Mouse (Mus musculus) lung, adult 18-20 months (tissue): ENCODE results near the gene Rnf126.

Experiments used
- DNase-seq, 2 experiments: peaks; one replicate each; pipeline ENCODE4 v3.0.0; 2022; ENCODE audit warnings: mixed read lengths in 2 of 2

Rnf126 gene

DNA sequence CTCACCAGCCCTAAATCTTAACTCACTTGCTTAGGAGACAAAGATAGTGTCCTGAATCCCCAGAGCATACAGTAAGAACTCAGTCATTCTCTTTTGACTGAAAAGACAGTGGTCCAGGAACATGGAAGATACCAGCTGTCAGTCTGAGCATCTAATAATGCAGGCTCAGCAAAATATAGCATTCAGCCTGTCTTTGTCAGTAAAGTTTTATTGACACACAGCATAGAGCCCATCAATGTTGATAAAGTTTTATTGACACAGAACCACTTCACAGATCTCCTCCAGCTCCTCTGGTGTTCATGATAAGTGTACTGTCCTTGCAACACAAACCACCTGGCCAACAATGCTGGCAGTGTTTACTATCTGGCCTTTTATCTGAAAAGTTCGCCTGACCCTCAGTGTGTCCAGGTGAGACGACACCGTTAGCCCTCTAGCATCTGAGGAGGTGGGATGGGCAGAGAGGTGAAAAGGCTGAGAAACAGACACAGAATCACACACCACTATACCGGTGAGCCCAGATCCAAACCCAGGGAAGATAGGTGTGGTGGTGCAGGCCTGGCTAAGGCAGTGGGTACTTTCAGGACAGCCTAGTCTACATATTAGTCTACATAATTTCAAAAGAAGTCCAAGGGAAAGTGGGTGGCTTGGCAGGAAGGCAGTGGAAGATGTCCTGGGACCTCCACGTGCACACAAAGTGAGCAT is 25.7 kb upstream of the Rnf126 start:
- no peak for DNase-seq

DNA sequence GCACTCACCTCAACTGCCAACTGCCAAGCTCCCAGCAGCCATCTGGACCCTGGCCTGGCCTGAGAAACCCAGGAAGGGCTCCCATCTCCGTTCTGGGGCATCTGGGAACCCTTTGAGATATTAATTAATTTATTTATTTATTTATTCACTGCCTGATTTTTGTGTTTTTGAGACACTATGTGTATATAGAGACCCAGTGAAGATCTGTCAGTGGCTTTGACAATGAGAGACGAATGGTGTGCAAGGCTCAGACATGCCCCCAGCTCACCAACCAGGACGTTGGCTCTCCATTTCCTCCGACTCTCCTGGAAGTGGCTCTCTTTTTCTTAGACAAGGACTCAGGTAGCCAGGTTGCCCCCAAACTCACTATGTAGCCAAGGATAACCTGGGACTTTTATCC is 24.1 kb upstream of the Rnf126 start, which contains the start of gene Prss57:
Gene Prss57, minus strand, starts transcription at position 101 of the 400 bp plus-strand sequence.
- DNase-seq = no peak

DNA sequence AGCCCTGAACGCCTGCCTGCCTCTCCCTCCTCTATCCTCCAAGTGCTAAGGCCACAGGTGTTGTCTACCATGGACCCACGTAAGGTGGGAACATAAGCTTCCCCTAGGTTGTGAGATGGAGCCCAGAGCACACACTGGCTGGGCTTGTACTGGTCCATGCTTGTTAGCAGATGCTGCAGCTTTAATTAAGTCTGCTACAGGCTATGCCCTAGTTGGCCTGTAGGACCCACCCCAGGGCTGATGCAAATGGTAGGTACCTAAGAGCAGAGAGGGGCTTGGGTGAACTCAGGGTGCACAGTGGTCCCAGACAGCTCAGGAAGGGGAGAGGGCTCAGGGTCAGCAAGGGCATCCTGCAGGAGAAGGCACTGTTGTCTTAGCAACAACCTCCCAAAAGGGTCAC is 22.8 kb upstream of the Rnf126 start:
- no peak for DNase-seq

DNA sequence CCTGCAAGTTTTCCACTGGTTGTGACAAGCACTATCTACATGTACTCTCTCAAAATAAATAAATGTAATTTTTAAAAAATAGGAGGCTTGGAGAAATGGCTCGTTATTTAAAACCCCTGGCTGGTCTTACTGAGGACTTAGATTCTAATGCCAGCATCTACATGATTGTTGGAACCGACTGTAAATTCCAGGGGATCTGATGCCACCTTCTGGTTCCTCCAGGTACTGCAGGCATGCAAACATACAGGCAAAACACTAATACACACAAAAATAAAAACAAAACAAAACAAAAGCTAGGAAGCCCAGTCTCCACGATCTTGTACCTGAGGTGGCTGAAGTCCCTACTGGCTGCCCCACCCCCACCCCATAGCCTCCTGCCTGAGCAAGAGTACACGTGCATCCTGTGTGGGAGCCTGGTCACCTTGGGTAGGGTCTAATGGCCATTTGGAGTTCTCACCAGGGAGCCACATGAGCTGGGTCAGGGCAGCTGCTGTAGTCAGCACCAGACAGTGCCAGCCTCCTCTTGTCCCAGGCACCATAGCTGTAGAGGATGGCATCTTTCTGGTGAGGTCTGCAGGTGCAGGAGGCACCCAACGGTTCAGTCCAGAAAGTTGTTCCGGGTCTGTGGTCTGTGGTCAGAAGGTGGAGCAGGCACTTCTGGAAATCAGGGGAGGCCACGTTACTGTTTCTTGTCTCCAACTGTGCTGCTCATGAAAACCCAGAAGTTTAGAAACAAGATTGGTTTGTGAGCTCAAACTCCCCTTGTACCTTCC is 21.8 kb upstream of the Rnf126 start:
- peak; percentile 67 to 68 for DNase-seq

DNA sequence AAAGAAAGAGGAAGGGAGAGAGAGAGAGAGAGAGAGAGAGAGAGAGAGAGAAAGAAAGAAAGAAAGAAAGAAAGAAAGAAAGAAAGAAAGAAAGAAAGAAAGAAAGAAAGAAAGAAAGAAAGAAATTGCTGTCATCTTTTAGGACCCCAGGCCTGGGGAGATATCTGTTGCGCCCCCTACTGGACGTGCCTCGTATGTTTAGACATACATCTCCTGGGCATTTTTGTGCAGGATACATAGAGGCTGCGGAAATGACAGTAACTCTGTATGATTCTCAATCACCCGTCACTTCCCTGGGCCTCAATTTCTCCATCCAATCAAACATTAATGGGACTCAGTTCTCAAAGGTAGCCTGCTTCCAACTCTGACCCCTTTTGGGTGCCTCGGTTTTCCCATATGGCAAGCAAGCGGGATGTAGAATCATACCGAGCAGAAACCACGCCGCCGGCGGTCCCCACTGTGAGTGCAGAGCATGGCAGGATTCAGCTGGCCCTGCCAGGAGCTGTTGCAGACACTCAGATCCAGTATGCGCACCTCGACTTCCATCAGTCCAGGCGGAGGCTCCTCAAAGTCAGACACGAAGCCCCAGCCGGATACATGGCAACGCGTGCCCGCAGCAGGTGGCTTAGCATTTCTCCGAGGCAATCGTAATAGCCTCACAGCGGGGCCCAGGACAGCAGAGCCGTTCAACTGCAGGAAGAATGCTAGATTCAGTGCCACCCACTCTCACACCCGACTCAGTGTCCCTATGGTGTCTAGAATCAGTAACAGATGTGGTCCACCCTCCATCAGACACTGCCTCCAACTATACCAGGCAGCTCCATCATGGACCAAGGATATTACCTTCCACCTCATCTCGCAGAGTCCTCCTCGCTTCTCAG is 17.4 kb upstream of the Rnf126 start:
- DNase-seq = no peak

DNA sequence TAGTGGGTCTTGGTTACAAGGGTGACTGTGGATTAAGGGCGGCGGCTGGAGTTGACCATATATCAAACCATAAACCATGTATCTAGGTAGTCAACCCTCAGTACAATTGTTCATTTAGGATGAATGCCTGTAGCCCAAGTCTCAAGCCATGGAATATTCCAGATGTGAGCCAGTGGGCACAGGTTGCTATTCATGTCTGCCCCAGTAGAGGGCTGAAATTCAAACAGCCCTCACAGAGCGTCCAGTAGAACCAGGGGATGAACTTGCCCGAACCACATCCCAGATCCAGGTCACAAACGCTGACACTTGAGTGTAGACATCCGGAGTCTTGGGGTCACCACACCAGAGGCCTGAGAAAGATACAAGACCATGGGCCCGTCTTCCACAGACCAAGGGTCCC is 16.3 kb upstream of the Rnf126 start:
- no peak for DNase-seq

DNA sequence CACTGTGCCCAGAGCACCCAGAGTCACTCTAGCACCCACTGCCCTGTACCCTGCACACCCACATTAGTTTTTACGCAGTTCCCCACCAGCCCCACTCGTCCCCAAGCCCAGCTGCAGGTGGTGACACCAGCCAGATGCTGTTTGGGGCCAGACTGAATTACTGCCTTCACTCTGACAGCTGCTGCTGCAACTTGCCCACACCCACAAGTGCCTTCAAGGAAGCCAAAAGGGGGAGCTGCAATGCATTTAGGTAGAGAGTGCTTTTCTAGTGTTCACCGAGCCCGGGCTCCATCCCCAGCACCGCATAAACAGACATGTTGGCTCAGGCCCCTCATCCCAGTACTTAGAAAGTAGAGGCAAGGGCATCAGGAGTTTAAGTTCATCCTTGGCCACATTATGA is 15.2 kb upstream of the Rnf126 start:
- DNase-seq = no peak

DNA sequence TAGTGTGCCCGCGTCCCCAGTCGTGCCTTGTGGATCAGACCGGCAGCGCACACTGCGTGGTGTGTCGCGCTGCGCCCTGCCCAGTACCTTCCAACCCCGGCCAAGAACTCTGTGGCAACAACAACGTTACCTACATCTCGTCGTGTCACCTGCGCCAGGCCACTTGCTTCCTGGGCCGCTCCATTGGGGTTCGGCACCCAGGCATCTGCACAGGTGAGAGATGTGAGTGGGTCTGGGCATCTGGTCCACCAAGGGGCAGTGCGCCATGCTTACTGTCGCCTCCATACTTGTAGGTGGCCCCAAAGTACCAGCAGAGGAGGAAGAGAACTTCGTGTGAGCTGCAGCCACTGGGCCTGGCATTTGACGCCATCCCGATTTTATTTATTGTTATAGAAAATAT is 14.4 kb upstream of the Rnf126 start:
- DNase-seq = peak in 1 of 2 experiments; percentile 25

DNA sequence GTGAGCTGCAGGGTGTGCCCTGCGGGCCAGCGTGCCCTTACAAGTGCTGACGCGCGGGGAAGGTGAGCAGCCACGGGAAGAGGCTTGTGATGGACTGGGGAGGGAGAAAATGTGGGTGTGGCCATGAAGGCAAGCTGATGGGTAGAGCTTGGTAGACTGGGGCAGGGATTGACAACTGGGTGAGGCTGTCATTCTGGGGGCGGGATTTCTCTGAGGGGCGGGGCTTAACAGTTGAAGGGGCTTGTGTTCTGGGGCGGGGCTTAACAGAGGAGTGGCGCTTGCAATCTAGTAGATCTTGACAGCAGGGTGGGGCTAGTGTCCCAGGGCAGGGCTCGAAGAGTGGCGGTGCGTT is 13.9 kb upstream of the Rnf126 start:
- DNase-seq = no peak

DNA sequence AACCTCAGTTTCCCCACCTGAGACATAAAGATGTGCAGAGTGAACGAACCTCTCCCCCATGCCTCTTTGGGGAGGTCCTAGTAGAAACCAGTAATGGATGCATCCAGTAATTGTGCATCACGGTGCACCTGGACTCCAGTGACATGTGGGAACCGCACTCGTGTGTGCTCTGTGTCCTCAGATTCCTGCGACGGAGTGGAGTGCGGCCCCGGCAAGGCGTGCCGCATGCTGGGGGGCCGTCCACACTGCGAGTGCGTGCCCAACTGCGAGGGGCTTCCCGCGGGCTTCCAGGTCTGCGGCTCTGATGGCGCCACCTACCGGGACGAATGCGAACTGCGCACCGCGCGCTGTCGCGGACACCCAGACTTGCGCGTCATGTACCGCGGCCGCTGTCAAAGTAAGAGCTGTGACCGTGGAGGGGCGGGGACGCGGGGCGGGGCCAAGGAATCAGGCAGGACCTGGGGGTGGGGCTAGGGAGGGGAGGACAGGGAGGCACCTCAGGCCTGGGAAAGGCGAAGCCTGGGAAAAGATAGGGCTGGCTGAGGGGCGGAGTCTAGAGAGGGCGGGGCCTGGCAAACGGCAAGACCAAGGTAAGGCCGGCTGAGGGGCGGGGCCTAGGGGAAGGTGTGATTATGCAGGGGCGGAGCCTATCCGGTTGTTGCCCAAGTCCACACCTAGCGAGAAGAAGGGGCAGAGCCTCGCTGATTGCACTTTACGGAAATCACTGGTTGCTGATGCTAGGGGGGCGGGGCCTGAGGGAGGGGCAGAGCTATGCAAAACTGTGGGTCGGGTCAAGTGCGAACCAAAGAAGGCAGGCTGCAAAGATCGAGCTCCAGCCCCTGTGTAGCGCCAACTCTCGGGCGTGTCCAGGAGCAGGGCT is 13.3 kb upstream of the Rnf126 start:
- DNase-seq = peak; percentile 99

DNA sequence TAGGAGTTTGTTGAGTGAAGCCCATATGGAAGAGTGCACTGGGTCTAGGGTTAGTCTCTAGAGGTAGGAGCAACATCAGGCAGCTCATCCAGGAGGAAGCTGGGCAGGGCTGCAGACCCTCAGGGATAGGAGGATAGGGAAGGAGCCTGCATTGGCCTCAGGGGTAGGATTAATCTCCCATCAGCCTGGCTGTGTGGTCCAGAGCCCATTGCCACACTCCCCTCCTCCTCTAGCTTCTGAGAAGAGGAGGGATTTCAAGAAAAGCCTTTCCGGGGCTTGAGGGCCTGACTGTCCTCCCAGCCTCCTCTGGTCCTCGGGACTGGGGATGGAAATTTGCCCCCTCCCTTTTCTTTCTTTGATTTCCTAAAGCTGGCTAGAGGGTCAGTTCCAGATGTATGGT is 12.4 kb upstream of the Rnf126 start:
- DNase-seq = no peak

DNA sequence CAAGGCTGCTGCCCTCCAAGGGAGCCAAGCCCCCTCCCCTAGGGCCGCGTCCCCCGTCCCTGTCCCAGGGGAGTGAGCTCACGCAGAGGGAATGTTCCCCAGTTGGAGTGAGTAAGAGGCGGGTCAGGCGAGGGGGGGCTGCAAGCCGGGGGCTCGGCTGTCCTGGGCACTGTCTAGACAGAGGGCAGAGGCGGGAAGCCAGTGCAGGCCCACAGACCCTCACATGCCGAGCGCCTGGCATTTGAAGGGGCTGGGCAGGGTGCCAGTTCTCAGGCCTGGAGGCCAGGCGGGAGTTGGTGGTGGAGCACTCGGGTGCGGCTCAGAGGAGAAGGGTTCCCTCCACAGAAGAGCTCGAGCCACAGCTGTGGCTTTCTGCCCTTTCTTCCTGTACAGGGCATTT is 11.3 kb upstream of the Rnf126 start:
- peak; percentile 62 to 66 for DNase-seq

DNA sequence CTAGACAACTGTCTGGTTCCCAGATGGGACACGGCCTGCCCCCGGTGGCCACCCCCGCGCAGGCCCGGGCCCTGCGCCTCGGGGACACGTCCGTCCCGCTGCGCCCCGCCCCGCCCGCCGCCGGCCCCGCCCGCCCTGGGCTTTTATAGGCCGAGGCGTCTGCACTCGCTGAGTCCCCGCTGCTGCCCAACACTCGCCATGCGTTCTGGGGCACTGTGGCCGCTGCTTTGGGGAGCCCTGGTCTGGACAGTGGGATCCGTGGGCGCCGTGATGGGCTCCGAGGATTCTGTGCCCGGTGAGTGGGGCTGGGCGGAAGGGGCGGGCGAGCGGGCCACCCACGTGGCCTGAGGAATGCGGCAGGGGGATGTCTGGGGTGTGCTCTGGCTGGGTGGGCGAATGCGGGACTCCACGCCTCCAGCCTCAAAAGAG is 10.4 kb upstream of the Rnf126 start, which contains the start of gene Fstl3:
Gene Fstl3, plus strand, starts transcription at position 170 of the 429 bp plus-strand sequence.
- peak in 1 of 2 experiments; percentile 52 for DNase-seq

DNA sequence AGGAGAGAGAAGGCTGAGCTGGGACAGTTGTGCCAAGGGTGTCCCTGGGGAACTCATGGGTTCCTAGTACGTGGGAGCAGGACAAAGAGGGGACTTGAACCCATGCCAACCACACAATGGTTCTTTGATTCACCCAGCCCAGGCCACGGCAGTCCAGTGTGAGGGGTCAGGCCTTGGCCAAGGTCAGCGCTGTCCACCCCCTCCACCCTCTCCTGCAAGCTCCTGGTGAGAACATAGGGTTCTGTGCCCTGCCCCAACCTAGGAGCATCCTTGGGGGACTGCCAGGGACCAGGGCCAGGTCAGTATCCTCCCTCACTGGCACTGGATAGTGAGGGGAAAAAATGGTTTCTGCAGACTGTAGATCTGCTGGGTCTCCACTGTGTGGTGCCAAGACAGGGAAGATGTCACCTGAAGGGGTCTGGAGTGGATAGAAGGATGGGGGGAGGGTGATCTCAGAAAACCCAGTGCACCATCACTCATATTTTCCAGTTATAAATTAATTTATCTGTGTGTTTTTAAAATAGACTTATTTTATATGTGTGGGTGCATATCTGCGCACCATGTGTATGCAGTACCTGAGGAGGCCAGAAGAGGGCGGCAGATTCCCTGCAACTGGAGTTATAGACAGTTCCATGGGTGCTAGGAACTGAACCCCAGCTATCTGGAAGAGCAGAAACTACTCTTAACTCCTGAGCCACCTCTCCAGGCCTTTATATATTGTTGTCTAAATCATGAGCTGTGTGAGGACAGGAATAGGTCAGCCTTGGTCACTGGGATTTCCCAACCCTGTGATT is 7.9 kb upstream of the Rnf126 start:
- DNase-seq = no peak

DNA sequence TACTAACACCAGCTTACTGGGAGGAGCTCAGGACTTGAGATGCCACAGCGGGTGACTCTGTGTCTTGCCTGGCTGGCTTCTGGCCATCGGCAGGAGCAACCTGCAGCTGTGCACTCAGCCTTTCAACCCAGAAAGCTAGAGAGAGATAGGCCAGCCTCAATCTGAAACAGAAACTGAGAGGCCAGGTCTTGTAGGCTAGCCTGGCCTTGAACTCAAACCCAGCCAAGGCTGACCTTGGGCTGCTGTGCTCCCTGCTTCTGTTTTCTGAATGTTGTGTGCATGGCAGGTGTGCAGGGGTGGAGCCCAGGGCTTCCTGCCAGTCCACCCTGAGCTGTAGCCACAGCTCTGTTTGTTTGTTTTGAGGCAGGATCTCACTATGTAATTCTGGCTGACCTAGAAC is 6.5 kb upstream of the Rnf126 start:
- no peak for DNase-seq

DNA sequence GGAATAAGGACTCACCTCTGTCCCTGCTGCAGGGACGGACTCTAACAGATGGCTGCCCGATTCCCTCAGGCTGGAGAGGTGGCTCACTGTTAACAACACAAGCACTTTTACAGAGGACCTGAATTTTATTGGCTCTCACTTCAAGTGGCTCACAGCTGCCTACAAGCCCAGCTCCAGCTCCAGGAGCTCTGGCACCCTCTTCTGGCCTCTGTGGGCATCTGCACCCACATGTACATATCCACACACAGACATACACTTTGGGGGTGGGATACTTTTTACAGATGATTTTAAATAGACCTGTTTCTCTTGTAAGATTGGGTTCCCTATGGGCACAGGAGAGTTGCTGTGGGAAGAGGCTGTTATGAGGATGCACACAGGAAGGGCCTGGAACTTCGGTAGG is 5.6 kb upstream of the Rnf126 start:
- no peak for DNase-seq

DNA sequence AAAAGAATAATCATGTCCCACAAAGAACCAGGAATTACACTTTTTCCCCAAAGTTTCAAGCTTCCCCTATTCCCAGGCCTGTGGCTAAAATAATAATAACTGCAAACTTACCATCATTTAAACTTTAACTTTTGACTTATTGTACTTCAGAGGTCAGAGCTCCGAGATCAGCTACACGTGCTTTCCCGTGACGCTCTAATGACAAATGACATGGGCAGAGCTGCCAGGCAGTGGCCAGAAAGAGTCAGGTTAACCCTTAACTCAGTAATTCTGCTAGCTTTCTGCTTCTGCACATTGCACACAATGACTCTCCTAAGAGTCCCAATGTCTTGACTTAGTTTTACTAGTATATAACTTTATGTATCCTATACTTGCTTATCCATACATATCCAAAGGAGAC is 2.6 kb upstream of the Rnf126 start:
- DNase-seq = no peak

DNA sequence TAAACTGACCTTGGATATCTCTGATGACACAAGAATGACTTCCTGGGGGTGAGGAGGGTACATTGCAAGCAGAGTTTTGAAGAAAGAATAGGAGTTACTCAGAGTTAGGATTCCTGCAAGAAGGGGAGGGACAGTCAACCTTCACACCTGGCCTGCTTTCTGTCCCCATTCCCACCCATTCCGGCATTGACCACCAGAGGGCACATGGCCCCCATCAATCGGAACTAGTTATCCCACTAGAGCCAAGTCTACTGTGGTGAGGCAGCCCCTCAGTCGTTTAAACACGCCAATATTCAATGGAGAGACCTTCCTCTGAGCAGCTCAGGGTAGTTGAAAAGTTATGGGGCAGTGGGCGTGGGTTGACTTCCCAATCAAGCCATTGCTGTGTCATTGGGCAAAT is 1.6 kb upstream of the Rnf126 start:
- DNase-seq = peak; percentile 78 to 82

DNA sequence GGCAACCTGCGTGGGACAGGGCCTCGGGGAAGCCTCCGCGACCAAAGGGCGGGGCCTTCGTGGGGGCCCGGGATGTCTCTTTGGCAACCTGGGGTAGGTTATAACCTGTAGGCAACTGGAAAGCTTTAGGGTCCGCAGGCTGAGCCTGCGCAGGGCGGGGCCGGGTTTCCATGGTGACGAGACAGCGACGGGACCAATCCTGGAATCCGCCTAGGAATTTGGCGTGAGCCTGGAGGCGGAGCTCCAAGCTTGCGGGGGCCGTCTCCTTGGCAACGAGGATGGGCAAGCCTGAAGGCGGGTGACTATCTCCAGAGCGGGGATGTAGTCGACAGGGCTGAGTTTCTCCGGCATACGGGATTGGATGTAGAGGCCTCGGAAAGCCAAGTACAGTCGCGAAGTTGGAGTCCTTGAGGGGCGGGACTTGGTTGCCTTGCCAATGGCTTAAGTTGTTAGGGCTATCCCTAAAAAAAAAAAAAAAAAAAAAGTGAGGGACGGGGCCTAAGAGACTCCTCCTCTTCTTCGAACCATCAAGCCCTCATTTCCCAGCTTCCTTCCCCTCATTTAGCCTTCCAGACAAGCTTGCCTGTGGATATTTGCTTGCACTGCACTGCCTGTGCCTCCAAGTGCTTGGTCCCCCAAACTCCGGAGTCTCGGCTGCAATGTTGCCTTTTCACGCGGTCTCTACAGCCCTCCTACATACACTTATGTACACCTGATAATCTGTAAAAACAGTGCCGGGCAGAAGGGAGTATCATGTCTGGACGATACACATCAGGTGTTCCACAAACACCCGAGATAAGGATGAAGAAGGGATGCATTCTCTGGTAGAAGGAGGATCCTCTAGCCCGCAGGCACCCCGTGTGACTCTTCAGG is 856 bp upstream of the Rnf126 start:
- peak; percentile 89 to 92 for DNase-seq

DNA sequence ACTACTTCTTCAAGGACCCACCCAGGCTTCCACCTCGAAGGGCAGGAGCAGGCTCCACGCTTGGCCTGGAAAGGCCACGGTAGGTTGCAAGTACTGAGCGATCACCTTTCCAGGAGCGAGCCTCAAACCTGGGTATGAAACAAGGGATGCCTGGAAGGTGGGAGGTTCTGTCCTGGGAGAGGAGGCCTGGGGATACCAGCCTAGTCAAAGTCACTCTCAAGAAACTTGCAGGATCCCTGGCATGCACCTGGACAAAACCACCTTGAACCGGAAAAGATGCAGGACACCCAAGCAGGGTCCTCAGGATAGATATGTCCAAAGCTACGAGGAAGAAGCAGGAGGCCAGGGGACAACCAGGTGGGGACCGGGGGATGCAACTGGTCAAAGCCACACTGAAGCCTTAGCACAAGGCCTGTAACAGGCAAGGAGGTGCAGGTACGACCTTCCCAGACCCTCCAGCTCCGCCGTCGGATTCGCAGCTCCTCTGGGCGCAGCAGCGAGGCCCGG is 698 bp downstream of the Rnf126 start:
- peak in 1 of 2 experiments; percentile 25 for DNase-seq
